10 mouse cellular contexts compared by ENCODE assay signal in genomic region chr11:85838424-85839257, GRCm38 (mm10). TPM values are rescaled to one million over a fixed set of nuclear protein-coding genes. Genes with fewer than 3 reads are reported as not detected.
A peak's percentile ranks its signal among the peaks of the same experiment; 100 is the strongest.
DNase-seq lines count a peak whose midpoint lies in the region; ATAC-seq and TF ChIP-seq lines count a peak whose summit lies in the region.
"Had no signal": no experiment of that assay in that cellular context is flagged by ENCODE, and none has a peak within 500 bp of the region (broad histone marks: within the 10 kb centered on the region; RNA-seq: fewer than 3 reads in every experiment).

No protein-coding gene starts in this region.

- no peak overlapping the region for H3K27ac ChIP-seq in intestine, postnatal 0 days (ENCODE audit: low read depth, low read length)
- H3K27ac ChIP-seq in stomach, embryonic 15.5 days: 0 out of 2 replicates have a peak overlapping the region, but pooled peaks have one; percentile 16
- no peak overlapping the region for H3K27ac ChIP-seq in cerebellum, adult 2 months (ENCODE audit: insufficient read depth, low read length)

- H3K4me2 ChIP-seq in intestine, postnatal 0 days (replicated peaks; ENCODE audit: low read depth): peak overlapping the region; percentile 90
- H3K4me2 ChIP-seq in stomach, embryonic 15.5 days: peak overlapping the region; percentile 95

- H3K9ac ChIP-seq in intestine, postnatal 0 days (ENCODE audit: low read depth, low read length): peak overlapping the region; percentile 54; the same call in 1 of the 2 replicates
- H3K9ac ChIP-seq in stomach, embryonic 15.5 days: peak overlapping the region; percentile 16

- DNase-seq in embryo, embryonic 10.5 days (ENCODE audit: low spot score): peak; percentile 47
- DNase-seq in embryo, embryonic 10 days (ENCODE audit: low spot score): no peak
- no peak for DNase-seq in cerebellum, adult 2 months
- no peak for DNase-seq in c-Kit-positive CD71-positive TER-119-positive erythroid progenitor cells, embryonic 14.5 days (ENCODE audit: low spot score)

- 0 out of 2 replicates have a peak, but pooled peaks cover 3% of the 10 kb centered on the region for H3K9me3 ChIP-seq in megakaryocyte, embryonic 14.5 days
- no peaks in the 10 kb centered on the region for H3K9me3 ChIP-seq in intestine, postnatal 0 days (ENCODE audit: control insufficient read depth)
- no peaks in the 10 kb centered on the region for H3K9me3 ChIP-seq in stomach, embryonic 15.5 days

- TF ChIP-seq POLR2A in cerebellum, adult 2 months (IDR thresholded peaks at IDR 0.05; ENCODE audit: borderline replicate concordance, insufficient read depth, low read length): no peak

- 43% methylated on average over 20 of the region's 20 CpGs for WGBS in intestine, postnatal 0 days
- WGBS in stomach, embryonic 15.5 days: 28% methylated on average over 20 of the region's 20 CpGs
- 20% methylated on average over 20 of the region's 20 CpGs for WGBS in cerebellum, adult 2 months

- peak overlapping the region; percentile 72 for H3K4me3 ChIP-seq in megakaryocyte, embryonic 14.5 days (replicated peaks)
- peak overlapping the region; percentile 60 for H3K4me3 ChIP-seq in intestine, postnatal 0 days (ENCODE audit: low read depth, low read length)
- H3K4me3 ChIP-seq in stomach, embryonic 15.5 days (replicated peaks): peak overlapping the region; percentile 60
- no peak overlapping the region for H3K4me3 ChIP-seq in cerebellum, adult 2 months (replicated peaks; ENCODE audit: insufficient read depth, low read depth, low read length)

- H3K27me3 ChIP-seq in megakaryocyte, embryonic 14.5 days (replicated peaks): peaks cover 100% of the 10 kb centered on the region
- peaks cover 94% of the 10 kb centered on the region for H3K27me3 ChIP-seq in intestine, postnatal 0 days (replicated peaks; ENCODE audit: control insufficient read depth, insufficient read depth, low read length)
- H3K27me3 ChIP-seq in stomach, embryonic 15.5 days (replicated peaks): peaks cover 66% of the 10 kb centered on the region
- peaks cover 46% of the 10 kb centered on the region; the same call in 1 of the 2 replicates for H3K27me3 ChIP-seq in cerebellum, adult 2 months (ENCODE audit: control insufficient read depth, insufficient read depth, low read length)

- H3K36me3 ChIP-seq in megakaryocyte, embryonic 14.5 days (replicated peaks; ENCODE audit: low read length): no peaks in the 10 kb centered on the region
- H3K36me3 ChIP-seq in intestine, postnatal 0 days (ENCODE audit: control insufficient read depth, insufficient read depth): peaks cover 11% of the 10 kb centered on the region; the same call in 1 of the 2 replicates
- H3K36me3 ChIP-seq in stomach, embryonic 15.5 days: no peaks in the 10 kb centered on the region

- H3K4me1 ChIP-seq in megakaryocyte, embryonic 14.5 days: peaks cover 71% of the 10 kb centered on the region
- H3K4me1 ChIP-seq in intestine, postnatal 0 days (replicated peaks; ENCODE audit: control insufficient read depth, insufficient read depth, low read length): peaks cover 5% of the 10 kb centered on the region; the same call in 1 of the 2 replicates
- peaks cover 37% of the 10 kb centered on the region for H3K4me1 ChIP-seq in stomach, embryonic 15.5 days
- peaks cover 6% of the 10 kb centered on the region; the same call in 1 of the 2 replicates for H3K4me1 ChIP-seq in cerebellum, adult 2 months (ENCODE audit: control insufficient read depth, insufficient read depth, low read length)

- ATAC-seq in megakaryocyte, adult 5-6 weeks (ENCODE audit: poor library complexity, severe bottlenecking): no peak
- no peak for ATAC-seq in intestine, postnatal 0 days
- ATAC-seq in stomach, embryonic 15.5 days (ENCODE audit: insufficient read depth, low FRiP score, low read depth): no peak

- no peak for TF ChIP-seq CTCF in intestine, postnatal 0 days (IDR thresholded peaks at IDR 0.05; ENCODE audit: low read depth)
- TF ChIP-seq CTCF in cerebellum, adult 2 months (IDR thresholded peaks at IDR 0.05; ENCODE audit: borderline replicate concordance, insufficient read depth, low read depth, low read length): no peak

RNA-seq across cellular contexts. Expression of gene Tbx2, which starts 6.3 kb away (rescaled TPM):
- 1.5 and 1.7 TPM in 2 replicates for polyA plus RNA-seq in megakaryocyte, embryonic 14.5 days (2012; ENCODE audit: insufficient read depth, low replicate concordance)
- total RNA-seq in megakaryocyte, adult 5-6 weeks (2015): 0.04 TPM in 1 of 2 replicates, not detected in the other
- 0.04 TPM in 1 of 2 replicates, not detected in the other for total RNA-seq in megakaryocyte, adult 5-6 weeks (2017)
- 3.0 and 3.3 TPM in 2 replicates for polyA plus RNA-seq in intestine, postnatal 0 days (2015; fragmentation: Nextera tagmentation; extraction: Ambion mirVana)
- polyA plus RNA-seq in stomach, embryonic 15.5 days (2015; fragmentation: Nextera tagmentation; extraction: Ambion mirVana): 6.0 and 6.6 TPM in 2 replicates
- polyA plus RNA-seq in cerebellum, adult 2 months (2012; rRNA removed): 3.2 and 3.5 TPM in 2 replicates

RNA-seq across cellular contexts. Expression of gene Gm11444, which starts 11.5 kb away (rescaled TPM):
- polyA plus RNA-seq in megakaryocyte, embryonic 14.5 days (2012; ENCODE audit: insufficient read depth, low replicate concordance): not detected in 2 replicates
- not detected in 2 replicates for total RNA-seq in megakaryocyte, adult 5-6 weeks (2015)
- total RNA-seq in megakaryocyte, adult 5-6 weeks (2017): not detected in 2 replicates
- polyA plus RNA-seq in intestine, postnatal 0 days (2015; fragmentation: Nextera tagmentation; extraction: Ambion mirVana): not detected in 2 replicates
- polyA plus RNA-seq in stomach, embryonic 15.5 days (2015; fragmentation: Nextera tagmentation; extraction: Ambion mirVana): not detected in 2 replicates
- not detected in 2 replicates for polyA plus RNA-seq in cerebellum, adult 2 months (2012; rRNA removed)
- total RNA-seq: adrenal gland, postnatal 36 days had no signal
- polyA plus RNA-seq: C2C12 had no signal

RNA-seq across cellular contexts. Expression of gene Tbx4, which starts 47.6 kb away (rescaled TPM):
- not detected in 2 replicates for polyA plus RNA-seq in megakaryocyte, embryonic 14.5 days (2012; ENCODE audit: insufficient read depth, low replicate concordance)
- not detected in 2 replicates for total RNA-seq in megakaryocyte, adult 5-6 weeks (2015)
- total RNA-seq in megakaryocyte, adult 5-6 weeks (2017): not detected in 2 replicates
- polyA plus RNA-seq in intestine, postnatal 0 days (2015; fragmentation: Nextera tagmentation; extraction: Ambion mirVana): not detected in 2 replicates
- polyA plus RNA-seq in stomach, embryonic 15.5 days (2015; fragmentation: Nextera tagmentation; extraction: Ambion mirVana): 0.28 and 0.30 TPM in 2 replicates
- polyA plus RNA-seq in cerebellum, adult 2 months (2012; rRNA removed): 0.19 and 0.25 TPM in 2 replicates
- total RNA-seq: adrenal gland, postnatal 36 days had no signal
